Mouse (Mus musculus): ENCODE results near the gene Marf1.
"Not testable (repeated sequence)": the region's sequence is repeated elsewhere in the genome, so short reads cannot be mapped to it uniquely, and the experiment has no call there.

Gene Marf1

GRCm38 (mm10) chr16:14068701-14069100, 94.5 kb downstream of the Marf1 start:
- not testable (repeated sequence) for DNase-seq (ENCODE audit: low read depth, low spot score)

GRCm38 (mm10) chr16:14066571-14066970, 96.6 kb downstream of the Marf1 start:
- DNase-seq (ENCODE audit: low read depth, low spot score): peak; percentile 57

GRCm38 (mm10) chr16:14059869-14060268, 103.3 kb downstream of the Marf1 start:
- no peak for DNase-seq (ENCODE audit: low read depth, low spot score)
